Mouse (Mus musculus) skeletal muscle tissue, adult 2 months (tissue): ENCODE data around the gene Bod1l.

ENCODE experiments used
- DNase-seq: peaks from one replicate; pipeline ENCODE4 v3.0.0-alpha.2; 2012; ENCODE audit warnings: low read depth, low spot score

Gene Bod1l

DNA sequence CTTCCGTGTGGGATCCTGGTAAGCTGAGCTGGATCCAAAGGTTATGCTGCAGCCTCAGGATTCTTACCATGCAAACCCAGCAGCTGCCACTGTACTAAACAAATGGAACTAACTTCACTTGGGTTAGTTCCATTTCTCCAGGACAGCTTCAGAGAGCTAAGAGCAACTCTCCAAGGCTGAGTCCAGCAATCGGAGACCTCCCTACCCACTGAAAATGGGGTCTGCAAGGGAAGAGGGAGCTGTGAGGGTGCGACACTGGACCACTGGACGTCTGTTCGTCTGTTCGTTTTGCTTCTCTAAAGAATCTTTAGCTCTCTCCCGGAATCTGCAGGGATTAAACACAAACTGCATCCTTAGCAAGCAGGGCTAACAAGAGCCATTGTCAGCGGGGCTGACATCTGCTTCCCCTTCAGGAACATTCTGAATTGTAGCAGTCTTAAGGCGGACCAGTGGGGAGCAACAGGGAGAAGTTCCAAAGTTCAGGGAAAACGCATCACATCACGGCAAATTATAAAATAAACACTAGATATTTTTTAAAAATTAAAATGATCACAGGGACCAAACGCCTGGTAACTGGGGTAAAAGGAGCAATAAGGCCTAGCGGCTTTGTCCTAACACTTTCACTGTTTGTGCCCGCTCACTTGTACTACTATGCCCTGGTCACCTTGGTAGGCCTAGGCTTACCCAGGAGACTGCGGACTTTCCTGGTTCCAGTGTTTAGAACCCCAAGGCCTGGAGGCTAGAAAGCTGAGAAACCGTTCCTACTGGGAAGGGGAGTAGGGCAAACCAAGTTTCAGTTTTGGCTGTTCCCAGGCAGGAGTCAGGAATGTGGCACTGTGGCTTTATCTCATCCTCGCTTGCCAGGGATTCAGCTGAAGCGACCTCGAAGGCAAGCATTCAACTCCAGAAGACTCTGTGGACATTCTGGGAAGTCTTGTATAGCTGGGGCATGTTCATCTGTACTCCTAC lies 85.2 kb downstream of the Bod1l start:
- DNase-seq, result no peak

DNA sequence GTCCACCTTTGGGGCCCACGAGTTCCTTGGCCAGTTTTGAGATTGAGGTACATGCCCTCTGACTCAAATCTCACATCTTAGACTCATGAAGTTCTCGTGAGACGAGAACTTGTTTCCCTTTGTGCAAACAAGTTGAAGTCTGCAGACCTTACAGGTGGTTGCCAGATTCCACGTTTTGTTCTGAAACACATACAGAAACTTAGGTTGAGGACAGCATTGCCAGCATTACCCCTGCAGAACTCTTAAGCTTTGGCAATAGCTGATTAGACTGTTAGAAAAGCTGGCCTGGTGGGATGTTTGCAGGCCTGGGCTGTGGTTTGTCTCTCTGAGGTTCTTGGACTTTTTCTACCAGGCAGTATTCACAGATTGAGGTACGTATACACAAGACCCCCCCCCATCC lies 86.8 kb downstream of the Bod1l start:
- no peak for DNase-seq

DNA sequence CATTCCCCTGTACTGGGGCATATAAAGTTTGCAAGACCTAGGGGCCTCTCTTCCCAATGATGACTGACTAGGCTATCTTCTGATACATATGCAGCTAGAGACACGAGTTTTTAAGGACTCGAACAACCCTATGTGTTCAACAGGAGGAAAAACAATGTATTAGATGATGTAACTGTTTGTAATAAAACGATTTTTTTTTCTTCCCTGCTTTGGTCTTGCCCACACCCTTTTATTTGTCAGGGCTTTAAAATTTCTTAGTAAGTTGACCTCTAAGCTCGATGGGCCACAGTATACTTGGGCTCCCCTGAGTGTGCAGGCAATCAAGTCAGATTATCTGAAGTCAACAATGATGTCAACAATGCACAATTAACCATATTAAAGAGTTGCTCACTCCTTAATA lies 87.7 kb downstream of the Bod1l start:
- DNase-seq, result no peak

DNA sequence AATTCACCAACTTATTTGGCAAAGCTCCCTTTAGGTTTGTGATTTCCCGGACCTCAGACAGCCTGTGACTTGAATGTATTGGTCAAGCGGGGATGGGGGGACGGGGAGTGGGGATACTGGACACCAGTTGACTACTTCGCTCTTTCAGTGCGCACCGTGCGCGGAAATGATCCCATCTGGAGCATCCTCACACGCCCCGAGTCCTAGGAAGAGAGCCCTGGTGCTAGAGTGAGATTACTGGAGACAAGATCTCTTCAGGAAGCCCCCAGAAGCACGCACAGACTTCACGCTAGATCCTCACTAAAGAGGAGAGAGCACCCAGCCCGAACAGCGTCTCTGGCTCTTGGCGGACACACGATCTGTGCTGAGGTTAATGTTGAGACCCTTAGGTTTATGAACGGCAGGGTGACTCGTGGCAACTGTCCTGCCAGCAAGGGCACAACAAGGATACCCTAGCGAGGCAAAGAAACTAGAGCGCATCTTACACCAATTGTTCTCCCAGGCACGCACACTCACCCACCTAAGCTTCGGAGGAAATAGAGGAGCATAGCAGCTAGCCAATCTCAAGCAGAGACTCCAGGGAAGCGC lies 88.6 kb downstream of the Bod1l start:
- no peak for DNase-seq

DNA sequence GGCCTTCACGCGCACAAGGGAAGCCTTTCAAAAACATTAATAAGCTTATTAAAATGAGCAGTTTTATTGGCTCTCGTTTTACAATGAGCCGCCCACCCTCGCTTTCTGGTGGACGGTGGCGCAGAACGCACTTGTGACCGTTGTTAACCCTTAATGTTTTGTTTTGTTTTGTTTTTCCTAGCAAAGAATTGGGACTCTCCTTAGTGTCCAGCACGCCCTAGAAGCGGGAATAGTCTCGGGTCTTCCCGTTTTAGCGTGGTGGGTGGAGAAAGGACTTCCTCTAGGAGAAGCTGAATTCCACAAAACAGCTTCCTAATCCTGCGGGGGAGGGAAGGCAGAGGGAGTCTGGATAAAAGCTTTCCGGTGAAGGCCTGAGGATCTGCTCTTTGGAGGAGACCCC lies 89.3 kb downstream of the Bod1l start:
- no peak for DNase-seq

DNA sequence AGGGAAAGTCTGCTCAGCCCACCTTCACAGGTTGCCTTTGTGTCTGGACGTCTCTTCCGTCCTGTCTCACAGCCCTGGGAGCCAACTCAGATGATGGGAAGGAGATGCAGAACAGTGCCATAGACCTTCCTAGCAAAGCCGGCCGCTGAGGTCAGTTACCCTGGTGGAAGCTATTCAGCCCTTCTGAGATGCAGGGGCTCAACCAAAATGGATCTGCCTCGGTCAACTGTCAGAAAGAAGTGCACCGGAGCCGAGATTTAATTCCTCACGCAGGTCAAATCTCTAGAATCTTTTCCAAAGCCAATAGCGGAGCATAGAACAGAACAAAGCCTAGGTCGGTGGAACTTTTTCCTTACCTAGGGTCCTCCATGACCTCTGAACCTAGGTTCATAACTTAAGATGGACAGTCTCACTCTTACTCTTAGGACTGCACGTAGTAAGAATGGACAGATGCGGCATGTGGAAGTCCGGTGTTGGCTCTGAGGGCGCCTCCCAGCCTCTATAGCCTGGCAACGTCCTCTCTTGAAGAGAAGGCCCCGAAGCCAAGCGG lies 89.8 kb downstream of the Bod1l start:
- no peak for DNase-seq

DNA sequence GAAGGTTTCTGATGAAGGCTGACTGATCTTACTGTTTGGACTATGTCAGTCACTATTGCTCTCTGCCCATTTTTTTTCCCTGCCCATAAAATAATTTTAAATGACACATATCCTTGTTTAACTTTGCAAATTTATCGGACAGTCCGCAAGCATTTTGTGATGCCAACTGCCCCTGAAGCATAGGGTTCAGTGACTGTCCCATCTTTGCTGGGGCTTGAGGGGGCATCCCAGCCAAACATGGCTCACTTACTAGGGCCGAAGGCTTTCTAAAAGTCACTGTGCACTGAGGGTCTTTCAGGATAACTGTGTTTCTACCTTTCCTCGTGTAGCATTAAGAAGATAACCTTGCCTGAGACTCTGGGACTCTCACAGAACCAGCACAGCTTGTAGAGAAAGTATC lies 91.4 kb downstream of the Bod1l start:
- no peak for DNase-seq

DNA sequence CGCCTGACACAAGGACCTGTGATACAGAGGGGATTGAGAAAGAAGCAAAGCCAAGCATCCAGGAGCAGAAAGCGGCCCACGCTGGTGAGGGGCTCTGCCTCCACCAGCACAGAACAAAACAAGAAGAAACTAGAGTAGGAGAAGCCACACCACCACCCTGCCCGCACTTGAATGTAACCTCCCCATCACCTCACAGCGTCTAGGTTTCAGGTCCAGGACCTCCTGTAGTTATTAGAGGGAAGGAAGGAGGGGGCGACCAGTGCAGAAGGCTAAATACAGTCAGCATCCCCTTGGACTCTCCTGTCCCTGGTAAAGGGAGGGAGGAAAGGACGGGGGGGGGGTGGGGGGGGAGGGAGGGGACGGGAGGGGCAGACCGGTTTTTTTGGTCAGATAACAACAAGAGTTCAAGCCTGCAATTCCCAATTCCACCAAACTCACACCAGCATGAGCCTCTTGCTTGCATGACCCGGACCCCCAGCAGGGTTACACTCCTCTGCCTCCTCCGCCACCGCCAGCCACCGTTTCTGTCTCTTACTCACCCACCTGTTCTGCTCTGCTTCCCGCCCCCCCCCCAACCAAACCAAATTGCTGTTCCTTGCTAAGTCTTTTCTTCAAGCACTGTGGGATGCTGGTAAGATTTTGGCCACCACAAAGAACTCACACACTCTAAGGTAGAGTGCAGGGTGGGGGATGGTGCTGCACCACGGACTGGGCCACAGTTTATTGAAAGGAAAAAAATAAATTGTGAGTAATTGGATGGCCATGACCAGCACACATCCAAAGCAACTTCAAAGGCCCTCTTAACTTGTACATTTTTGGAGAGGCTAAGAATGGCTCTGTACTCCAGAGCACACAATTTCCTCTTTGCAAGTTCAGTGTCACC lies 99.0 kb downstream of the Bod1l start:
- no peak for DNase-seq

DNA sequence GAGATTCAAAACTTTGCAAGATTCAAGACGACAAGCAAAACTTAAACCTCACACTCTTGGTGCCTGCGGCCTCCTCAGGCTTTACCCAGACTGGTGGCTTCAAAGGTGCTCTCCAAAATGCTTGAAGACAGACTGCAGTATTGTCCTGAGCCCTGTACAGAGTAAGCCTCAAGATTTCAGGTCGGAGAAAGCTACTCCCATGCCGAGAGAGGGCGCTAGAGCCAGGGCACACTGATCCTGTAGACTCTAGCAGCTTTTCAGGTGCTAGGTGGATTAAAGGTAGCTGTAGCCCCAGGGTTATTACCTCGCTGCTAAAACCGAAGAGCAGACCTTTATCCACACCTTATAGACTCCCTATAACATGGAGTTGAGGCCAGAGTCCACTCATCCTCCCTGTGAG lies 99.9 kb downstream of the Bod1l start:
- DNase-seq, result no peak

DNA sequence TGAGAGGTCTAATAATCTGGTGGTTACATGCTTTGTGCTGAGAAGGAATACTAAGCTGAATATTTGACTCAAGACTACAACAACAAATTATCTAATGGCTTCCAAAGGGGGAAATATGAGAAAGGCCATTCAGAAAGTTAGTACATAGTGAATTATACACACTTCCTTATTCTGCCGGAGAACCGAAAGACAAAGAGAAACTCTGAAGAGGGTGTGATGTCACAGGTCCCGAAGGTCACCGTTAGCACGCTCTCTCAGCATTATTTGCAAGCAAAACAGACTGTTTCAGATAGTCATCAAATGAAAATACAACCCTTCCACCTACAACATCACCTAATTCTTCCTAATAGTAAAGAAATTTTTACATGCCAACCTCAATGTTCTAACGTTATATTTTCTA lies 105.3 kb downstream of the Bod1l start:
- no peak for DNase-seq
